Mouse (Mus musculus): Measurements from ENCODE around the gene Unc93a. TPM values are rescaled to one million over a fixed set of nuclear protein-coding genes. Genes with fewer than 3 reads are reported as not detected.
"Not testable (repeated sequence)": the region's sequence is repeated elsewhere in the genome, so short reads cannot be mapped to it uniquely, and the experiment has no call there.

The Unc93a gene
- total RNA-seq (2021): not detected
- 0.06 TPM in 1 of 2 replicates, not detected in the other for polyA plus RNA-seq (2012; rRNA removed)
- long read RNA-seq: 0 reads

DNA sequence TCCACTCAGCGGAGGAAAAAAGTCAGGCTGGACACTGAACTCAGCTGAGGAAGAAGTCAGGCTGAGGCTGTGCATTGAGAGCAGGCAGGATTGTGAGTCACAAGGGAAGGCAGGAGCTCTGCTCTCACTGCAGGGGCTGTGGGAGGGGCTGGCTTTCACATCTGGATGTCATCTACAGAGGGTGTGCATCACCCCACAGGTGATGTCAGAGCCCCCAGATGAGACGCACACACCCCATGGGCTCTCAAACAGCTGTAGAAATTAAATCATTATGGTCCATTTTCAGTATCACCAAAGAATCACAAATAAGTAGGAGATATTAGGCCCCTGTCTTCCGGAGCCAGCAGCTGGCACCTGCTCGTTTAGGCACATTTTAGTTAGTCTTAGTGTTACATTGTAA is at the start of gene Unc93a:
Unc93a (minus strand) TSS at position 101 of the 400 bp plus-strand sequence.
- H3K4me1 ChIP-seq (ENCODE audit: control insufficient read depth, insufficient read depth, low read length); H3K27ac ChIP-seq; intact Hi-C loops (cut with DNase I); H3K36me3 ChIP-seq (ENCODE audit: control insufficient read depth, insufficient read depth, low read length); H3K4me3 ChIP-seq; H3K27me3 ChIP-seq (ENCODE audit: control insufficient read depth, insufficient read depth, low read length); DNase-seq; H3K9ac ChIP-seq (ENCODE audit: low read depth, low read length); H3K79me2 ChIP-seq (replicated peaks; ENCODE audit: control insufficient read depth, insufficient read depth, low read length): not testable (repeated sequence)
- 73% methylated on average over 3 of the region's 4 CpGs for WGBS

DNA sequence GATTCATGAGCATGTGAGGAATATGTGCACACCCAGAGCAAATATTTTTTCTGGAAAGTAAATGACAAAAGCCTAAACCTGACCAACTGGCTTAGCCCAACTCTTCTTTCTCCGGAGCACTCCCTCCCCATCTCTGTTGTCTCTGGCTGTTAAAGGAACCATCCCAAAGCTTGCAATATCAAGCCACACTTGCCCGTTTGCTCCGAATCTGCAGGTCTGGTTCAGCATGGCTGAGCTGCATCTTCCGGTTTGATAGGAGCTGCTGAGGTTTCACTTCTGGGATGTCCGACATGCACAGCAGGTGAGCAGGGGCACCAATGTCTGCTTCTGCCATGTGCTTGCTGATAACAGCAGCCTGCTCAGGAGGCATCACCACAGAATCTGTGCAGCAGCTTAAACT is 48.9 kb upstream of the Unc93a start:
- H3K36me3 ChIP-seq (ENCODE audit: control insufficient read depth, insufficient read depth, low read length); H3K27me3 ChIP-seq (ENCODE audit: control insufficient read depth, insufficient read depth, low read length); DNase-seq; H3K4me3 ChIP-seq; H3K79me2 ChIP-seq (replicated peaks; ENCODE audit: control insufficient read depth, insufficient read depth, low read length); H3K27ac ChIP-seq; H3K4me1 ChIP-seq (ENCODE audit: control insufficient read depth, insufficient read depth, low read length); intact Hi-C loops (cut with DNase I); H3K9ac ChIP-seq (ENCODE audit: low read depth, low read length): not testable (repeated sequence)
- 83% methylated on average over 5 of the region's 5 CpGs for WGBS

DNA sequence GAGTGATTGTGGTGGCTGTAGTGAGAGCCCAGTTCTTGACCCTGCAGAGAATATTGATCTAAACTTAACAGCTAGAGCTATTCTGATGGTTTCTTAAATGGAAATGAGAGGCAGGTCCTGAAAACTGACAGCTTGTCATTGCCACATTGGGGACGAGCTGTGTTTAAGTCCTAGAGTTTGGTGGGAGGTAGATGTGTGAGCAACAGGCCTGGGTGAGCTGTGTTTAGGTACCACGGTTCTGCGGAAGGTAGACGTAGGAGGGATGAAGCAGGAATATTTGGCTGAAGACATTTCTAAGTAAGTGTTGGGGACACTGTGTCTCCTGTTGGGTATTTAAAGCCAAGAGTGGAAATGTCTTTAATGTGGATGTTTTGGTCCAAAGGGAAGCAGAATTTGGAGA is 47.4 kb upstream of the Unc93a start:
- intact Hi-C loops (cut with DNase I); H3K9ac ChIP-seq (ENCODE audit: low read depth, low read length); H3K27ac ChIP-seq; H3K79me2 ChIP-seq (replicated peaks; ENCODE audit: control insufficient read depth, insufficient read depth, low read length); H3K4me3 ChIP-seq; DNase-seq; H3K4me1 ChIP-seq (ENCODE audit: control insufficient read depth, insufficient read depth, low read length); H3K27me3 ChIP-seq (ENCODE audit: control insufficient read depth, insufficient read depth, low read length); H3K36me3 ChIP-seq (ENCODE audit: control insufficient read depth, insufficient read depth, low read length): not testable (repeated sequence)
- 82% methylated on average over 4 of the region's 4 CpGs for WGBS

DNA sequence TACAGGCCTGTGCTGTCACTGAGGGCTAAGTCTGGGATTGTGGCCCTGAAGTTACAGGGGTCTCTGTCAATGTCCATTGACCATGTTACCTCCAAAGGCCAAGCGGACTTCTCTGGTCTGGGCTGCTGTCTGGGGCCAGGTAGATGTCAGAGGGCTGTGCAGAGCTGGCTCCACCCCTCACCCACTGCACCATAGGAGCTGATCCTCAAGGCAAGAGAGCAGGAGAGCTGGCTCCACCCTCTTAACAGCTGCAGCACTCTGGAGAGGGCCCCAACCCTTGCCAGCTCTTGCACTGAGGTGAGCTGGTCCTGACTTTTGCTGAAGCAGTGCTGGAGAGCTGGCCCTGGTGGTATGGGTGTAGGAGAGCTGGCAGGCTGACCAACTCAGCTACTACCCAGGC is 46.2 kb upstream of the Unc93a start:
- H3K4me1 ChIP-seq (ENCODE audit: control insufficient read depth, insufficient read depth, low read length); H3K27ac ChIP-seq; H3K27me3 ChIP-seq (ENCODE audit: control insufficient read depth, insufficient read depth, low read length); H3K79me2 ChIP-seq (replicated peaks; ENCODE audit: control insufficient read depth, insufficient read depth, low read length); H3K36me3 ChIP-seq (ENCODE audit: control insufficient read depth, insufficient read depth, low read length); H3K9ac ChIP-seq (ENCODE audit: low read depth, low read length); intact Hi-C loops (cut with DNase I); H3K4me3 ChIP-seq; DNase-seq: not testable (repeated sequence)
- WGBS: 49% methylated on average over 1 of the region's 1 CpGs

DNA sequence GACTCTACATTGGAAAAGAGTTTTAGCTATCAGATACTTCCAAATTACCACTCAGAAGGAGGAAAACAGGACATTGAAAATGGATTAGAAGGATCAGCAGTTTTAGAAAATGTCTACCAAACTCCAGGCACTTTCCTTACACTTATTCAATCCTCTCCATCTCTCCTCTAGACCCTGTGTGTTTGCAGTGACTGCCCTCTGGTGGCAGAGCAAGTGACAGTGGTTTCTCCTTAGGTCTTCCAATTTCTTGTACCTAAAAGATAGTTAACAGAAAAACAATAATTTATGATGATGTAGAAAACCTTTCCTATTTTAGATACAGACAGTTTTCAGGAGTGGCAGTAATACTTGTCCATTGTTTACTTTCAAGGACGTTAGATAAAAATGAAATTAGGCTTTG is 44.0 kb upstream of the Unc93a start:
- H3K79me2 ChIP-seq (replicated peaks; ENCODE audit: control insufficient read depth, insufficient read depth, low read length); H3K4me3 ChIP-seq; H3K27me3 ChIP-seq (ENCODE audit: control insufficient read depth, insufficient read depth, low read length); H3K9ac ChIP-seq (ENCODE audit: low read depth, low read length); H3K36me3 ChIP-seq (ENCODE audit: control insufficient read depth, insufficient read depth, low read length); DNase-seq; intact Hi-C loops (cut with DNase I); H3K27ac ChIP-seq; H3K4me1 ChIP-seq (ENCODE audit: control insufficient read depth, insufficient read depth, low read length): not testable (repeated sequence)
- WGBS: 60% methylated on average over 1 of the region's 1 CpGs

DNA sequence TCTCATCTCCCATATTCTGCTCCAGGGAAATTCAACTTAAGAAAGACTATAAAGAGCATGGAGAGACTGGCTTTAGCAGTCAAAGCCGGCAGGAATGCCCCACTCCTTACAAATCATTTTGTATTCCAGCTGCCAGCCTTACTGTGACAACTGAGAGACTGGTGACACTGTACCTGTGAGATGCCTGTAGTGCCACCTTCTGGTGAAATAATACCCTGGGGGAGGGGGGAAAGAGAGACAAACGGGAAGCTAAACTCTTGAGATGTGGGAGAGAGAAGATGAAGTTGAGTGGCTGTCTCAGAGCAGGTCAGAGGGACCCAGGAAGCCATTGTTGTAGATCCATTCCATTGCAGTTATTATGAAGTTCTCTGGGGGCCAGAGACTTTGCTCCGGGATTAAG is 42.4 kb upstream of the Unc93a start:
- H3K36me3 ChIP-seq (ENCODE audit: control insufficient read depth, insufficient read depth, low read length); H3K79me2 ChIP-seq (replicated peaks; ENCODE audit: control insufficient read depth, insufficient read depth, low read length); H3K4me1 ChIP-seq (ENCODE audit: control insufficient read depth, insufficient read depth, low read length); H3K27me3 ChIP-seq (ENCODE audit: control insufficient read depth, insufficient read depth, low read length); intact Hi-C loops (cut with DNase I); H3K4me3 ChIP-seq; DNase-seq; H3K9ac ChIP-seq (ENCODE audit: low read depth, low read length); H3K27ac ChIP-seq: not testable (repeated sequence)
- WGBS: 28% methylated on average over 2 of the region's 3 CpGs

DNA sequence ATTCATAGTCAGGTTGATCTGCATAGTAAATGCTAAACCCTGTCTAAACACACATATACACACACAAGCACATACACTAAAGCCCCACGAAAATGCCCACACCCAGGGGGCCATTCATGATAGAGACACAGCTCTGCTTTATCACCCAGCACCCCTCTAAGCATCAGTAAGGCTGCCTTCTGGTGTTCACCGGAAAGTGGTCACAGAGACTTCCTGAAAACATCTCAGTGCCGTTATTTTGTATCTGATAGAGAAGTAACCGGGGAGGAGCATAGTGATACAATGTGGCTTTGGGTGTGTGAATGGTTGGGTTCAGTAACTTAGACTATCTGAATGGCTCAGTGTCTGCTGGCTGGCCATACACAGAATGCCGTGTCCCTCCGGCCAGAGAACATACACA is 42.0 kb upstream of the Unc93a start:
- H3K27ac ChIP-seq; H3K79me2 ChIP-seq (replicated peaks; ENCODE audit: control insufficient read depth, insufficient read depth, low read length); H3K4me1 ChIP-seq (ENCODE audit: control insufficient read depth, insufficient read depth, low read length); H3K9ac ChIP-seq (ENCODE audit: low read depth, low read length); H3K36me3 ChIP-seq (ENCODE audit: control insufficient read depth, insufficient read depth, low read length); H3K27me3 ChIP-seq (ENCODE audit: control insufficient read depth, insufficient read depth, low read length); H3K4me3 ChIP-seq; intact Hi-C loops (cut with DNase I); DNase-seq: not testable (repeated sequence)
- WGBS: 77% methylated on average over 6 of the region's 6 CpGs

DNA sequence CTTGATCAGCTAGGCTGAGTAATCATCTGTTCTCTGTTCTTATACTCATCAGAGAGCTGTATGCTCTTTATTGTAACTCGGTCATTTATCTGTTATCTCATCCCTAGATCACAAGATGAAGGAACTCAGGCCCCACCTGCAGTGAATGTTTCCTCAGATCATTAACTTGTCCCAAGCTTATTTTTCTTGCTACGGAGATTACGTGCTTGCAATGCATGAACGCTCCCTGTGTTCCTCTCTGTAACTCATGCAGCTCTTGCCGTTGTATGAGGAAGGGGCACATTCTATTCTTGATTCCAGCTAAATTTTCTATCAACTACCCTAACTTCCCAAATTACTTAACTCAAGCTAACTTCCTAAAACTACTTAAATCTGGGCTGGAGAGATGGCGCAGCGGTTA is 14.5 kb upstream of the Unc93a start:
- H3K4me1 ChIP-seq (ENCODE audit: control insufficient read depth, insufficient read depth, low read length); H3K36me3 ChIP-seq (ENCODE audit: control insufficient read depth, insufficient read depth, low read length); H3K4me3 ChIP-seq; H3K27me3 ChIP-seq (ENCODE audit: control insufficient read depth, insufficient read depth, low read length); intact Hi-C loops (cut with DNase I); H3K27ac ChIP-seq; H3K9ac ChIP-seq (ENCODE audit: low read depth, low read length); H3K79me2 ChIP-seq (replicated peaks; ENCODE audit: control insufficient read depth, insufficient read depth, low read length); DNase-seq: not testable (repeated sequence)
- WGBS: 83% methylated on average over 7 of the region's 7 CpGs

DNA sequence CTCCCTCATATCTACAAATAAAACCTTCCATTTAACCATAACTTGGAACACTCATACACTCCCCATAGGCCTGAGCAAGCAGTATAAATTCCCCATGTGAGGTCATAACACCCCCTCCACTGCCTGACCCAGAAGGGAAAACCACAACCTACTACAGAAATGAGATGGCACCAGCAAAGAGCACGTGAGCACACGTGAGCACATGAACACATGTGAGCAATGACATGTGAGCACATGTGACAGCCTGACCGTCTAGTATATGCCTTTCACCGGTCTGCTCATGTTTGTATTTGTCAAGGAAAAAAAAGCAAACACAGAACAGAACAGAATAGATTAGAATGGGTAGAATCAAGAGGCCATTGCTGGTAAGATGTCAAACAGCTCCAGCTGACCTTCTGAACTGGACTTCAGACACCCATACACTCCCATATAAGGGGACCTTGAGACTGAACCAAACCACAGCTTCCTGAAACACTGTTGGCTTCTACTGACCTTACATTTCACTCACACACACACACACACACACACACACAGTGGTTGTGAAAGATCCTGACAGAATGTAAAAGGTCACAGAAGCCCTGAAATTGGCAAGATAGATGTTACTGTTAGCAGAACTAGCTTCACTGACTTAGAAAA is 13.1 kb upstream of the Unc93a start:
- DNase-seq; H3K27me3 ChIP-seq (ENCODE audit: control insufficient read depth, insufficient read depth, low read length): not testable (repeated sequence)
- WGBS: 80% methylated on average over 4 of the region's 4 CpGs

DNA sequence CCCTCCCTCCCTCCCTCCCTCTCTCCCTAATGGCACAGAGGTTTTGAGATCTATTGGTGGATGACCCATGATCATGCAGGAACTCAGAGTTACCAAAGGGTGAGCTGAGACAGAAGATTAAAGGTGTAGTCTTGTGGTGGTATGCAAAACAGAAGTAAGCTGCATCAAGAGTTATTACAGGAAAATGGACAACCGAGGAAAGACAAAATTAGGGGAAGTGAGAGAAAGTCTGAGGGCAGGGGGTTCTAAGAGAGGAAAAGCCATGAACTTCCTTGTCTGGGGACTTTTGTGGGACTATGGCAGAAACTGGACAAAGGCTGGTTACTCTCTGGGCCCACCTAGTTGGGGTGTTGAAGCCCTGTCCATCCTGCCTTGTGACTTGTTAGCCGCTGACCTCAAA is 11.1 kb upstream of the Unc93a start:
- DNase-seq; intact Hi-C loops (cut with DNase I); H3K79me2 ChIP-seq (replicated peaks; ENCODE audit: control insufficient read depth, insufficient read depth, low read length); H3K27ac ChIP-seq; H3K4me3 ChIP-seq; H3K36me3 ChIP-seq (ENCODE audit: control insufficient read depth, insufficient read depth, low read length); H3K9ac ChIP-seq (ENCODE audit: low read depth, low read length); H3K4me1 ChIP-seq (ENCODE audit: control insufficient read depth, insufficient read depth, low read length); H3K27me3 ChIP-seq (ENCODE audit: control insufficient read depth, insufficient read depth, low read length): not testable (repeated sequence)
- WGBS: no CpG with 5 or more reads among the region's 2 CpGs

More for the DNA sequence above, 13.1 kb upstream of the Unc93a start:
- intact Hi-C loops (cut with DNase I); H3K4me3 ChIP-seq; H3K27ac ChIP-seq; H3K4me1 ChIP-seq (ENCODE audit: control insufficient read depth, insufficient read depth, low read length); H3K79me2 ChIP-seq (replicated peaks; ENCODE audit: control insufficient read depth, insufficient read depth, low read length); H3K36me3 ChIP-seq (ENCODE audit: control insufficient read depth, insufficient read depth, low read length); H3K9ac ChIP-seq (ENCODE audit: low read depth, low read length): not testable (repeated sequence)

Measured in heart, adult 2 months (tissue).